Mouse (Mus musculus) liver, embryonic 14.5 days (tissue): ENCODE data around the gene Tas2r144. TPM values are rescaled to one million over a fixed set of nuclear protein-coding genes. Genes with fewer than 3 reads are reported as not detected.

ENCODE experiments used
- ATAC-seq: fragments of 200-750 bp; cut with Nextera tagmentation; 2 replicates; pipeline ENCODE4 v1.8.0; 2017; ENCODE audit warnings: moderate number of reproducible peaks, mild to moderate bottlenecking, moderate library complexity; ENCODE audit not compliant: insufficient read depth
- DNase-seq, 3 experiments: peaks; one replicate each; pipeline ENCODE4 v3.0.0-alpha.2; 2012 to 2013; ENCODE audit warnings: low read depth in 3 of 3, low spot score in 3 of 3
- H3K27ac ChIP-seq: fragments of 300-500 bp; sonication (generic); 2 replicates; pipeline ENCODE4 v1.5.1; 2014; ENCODE audit warnings: moderate library complexity, mild to moderate bottlenecking, control low read depth, inconsistent platforms
- H3K27me3 ChIP-seq: fragments of 300-500 bp; sonication (generic); 2 replicates; pipeline ENCODE4 v1.6.1; 2014; ENCODE audit warnings: mild to moderate bottlenecking, low read length, moderate library complexity; ENCODE audit not compliant: control insufficient read depth, insufficient read depth
- H3K36me3 ChIP-seq: fragments of 300-500 bp; sonication (generic); replicated peaks from 2 replicates; pipeline ENCODE4 v1.6.1; 2014; ENCODE audit warnings: low read depth; ENCODE audit not compliant: control insufficient read depth, insufficient read depth
- H3K4me1 ChIP-seq, 2 experiments: fragments of 200-500 bp in 1 of 2; fragments of 300-500 bp in 1 of 2; sonication (generic) in 1 of 2; replicated peaks; 2 replicates each; pipeline ENCODE4 v1.6.1; 2012 to 2014; ENCODE audit warnings: antibody characterized with exemption in 1 of 2, inconsistent platforms in 1 of 2, low read length in 1 of 2; ENCODE audit not compliant: control insufficient read depth in 2 of 2, insufficient read depth in 2 of 2
- H3K4me2 ChIP-seq: fragments of 300-500 bp; sonication (generic); 2 replicates; pipeline ENCODE4 v1.6.1; 2014; ENCODE audit warnings: low read depth, mild to moderate bottlenecking, control low read depth, moderate library complexity
- H3K4me3 ChIP-seq, 2 experiments: fragments of 200-500 bp in 1 of 2; fragments of 300-500 bp in 1 of 2; sonication (generic) in 1 of 2; 2 replicates each; pipeline ENCODE4 v1.5.1; 2012 to 2014; ENCODE audit warnings: low read depth in 2 of 2, low read length in 2 of 2, mild to moderate bottlenecking in 2 of 2, control low read depth in 1 of 2, inconsistent platforms in 1 of 2, moderate library complexity in 1 of 2; ENCODE audit not compliant: insufficient read depth in 1 of 2
- H3K9ac ChIP-seq: fragments of 300-500 bp; sonication (generic); replicated peaks from 2 replicates; pipeline ENCODE4 v1.6.1; 2014; ENCODE audit warnings: mild to moderate bottlenecking, control low read depth, moderate library complexity
- H3K9me3 ChIP-seq: fragments of 300-500 bp; sonication (generic); 2 replicates; pipeline ENCODE4 v1.6.1; 2016; ENCODE audit warnings: low read length, mixed read lengths; ENCODE audit not compliant: control insufficient read depth
- CTCF ChIP-seq: IDR thresholded peaks from 2 replicates; pipeline ENCODE4 v1.5.1; 2016; ENCODE audit warnings: antibody characterized with exemption, low read depth, control low read depth
- EP300 ChIP-seq: IDR thresholded peaks from 2 replicates; pipeline ENCODE4 v1.6.1; 2016; ENCODE audit warnings: antibody characterized with exemption, low read depth
- WGBS: fragments of 180-500 bp; shearing (Covaris S2); extraction: QIAGEN DNeasy Blood & Tissue Kit; methylation state at CpG from one replicate; pipeline ENCODE4 v1.1.7; 2014; ENCODE audit not compliant: insufficient replicate concordance; 5-methylcytosine and 5-hydroxymethylcytosine counted together
- polyA plus RNA-seq, 2 experiments: library from polyadenylated mRNA; depleted of rRNA in 1 of 2; stranded (reverse) in 1 of 2; unstranded in 1 of 2; fragments of >200 nt; fragmentation: Nextera tagmentation in 1 of 2; extraction: Ambion mirVana in 1 of 2; gene quantifications; 2 replicates each; pipeline versions ENCODE4 v1.2.1 to v1.2.3; 2012 to 2014

The Tas2r144 gene
- polyA plus RNA-seq, 2 experiments: not detected

- Histone ChIP-seq H3K9ac (no peak overlapping the region), H3K4me3 (no peak overlapping the region), H3K4me1 (no peaks in the 10 kb centered on the region), H3K4me2 (no peak overlapping the region), H3K27ac (no peak overlapping the region), H3K36me3 (no peaks in the 10 kb centered on the region), H3K27me3 (no peaks in the 10 kb centered on the region), H3K9me3 (no peaks in the 10 kb centered on the region)
- WGBS: 44% methylated on average over 3 of the region's 3 CpGs
- TF ChIP-seq EP300 (no peak), CTCF (no peak)
- DNase-seq: no peak
- no peak for ATAC-seq
These were observed 7.2 kb downstream of the Tas2r144 start for GRCm38 (mm10) chr6:42222286-42222685.

DNA sequence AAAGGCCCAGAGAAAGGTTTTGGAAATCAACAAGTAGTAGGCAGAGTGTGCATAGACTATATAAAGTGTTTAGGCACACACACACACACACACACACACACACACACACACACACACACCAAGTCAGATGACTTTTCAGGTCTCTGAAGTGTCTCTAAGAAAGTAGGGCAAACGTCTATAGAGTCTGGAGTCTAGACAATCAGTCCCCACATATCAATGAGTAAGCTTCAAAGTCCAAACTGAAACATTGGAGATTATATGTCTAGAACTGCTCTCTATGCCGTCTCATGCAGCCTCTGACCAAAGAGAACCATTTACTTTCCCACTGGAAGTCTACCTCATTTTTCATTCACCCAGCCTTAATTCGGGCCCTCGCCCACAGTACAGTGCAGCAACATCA is 9.9 kb downstream of the Tas2r144 start:
- Histone ChIP-seq H3K4me2 (no peak overlapping the region), H3K9ac (no peak overlapping the region), H3K27me3 (no peaks in the 10 kb centered on the region), H3K36me3 (no peaks in the 10 kb centered on the region), H3K4me3 (no peak overlapping the region), H3K4me1 (no peaks in the 10 kb centered on the region), H3K27ac (no peak overlapping the region), H3K9me3 (no peaks in the 10 kb centered on the region)
- no peak for DNase-seq
- WGBS: 55% methylated on average over 4 of the region's 4 CpGs
- ATAC-seq: no peak
- TF ChIP-seq CTCF (no peak), EP300 (no peak)

DNA sequence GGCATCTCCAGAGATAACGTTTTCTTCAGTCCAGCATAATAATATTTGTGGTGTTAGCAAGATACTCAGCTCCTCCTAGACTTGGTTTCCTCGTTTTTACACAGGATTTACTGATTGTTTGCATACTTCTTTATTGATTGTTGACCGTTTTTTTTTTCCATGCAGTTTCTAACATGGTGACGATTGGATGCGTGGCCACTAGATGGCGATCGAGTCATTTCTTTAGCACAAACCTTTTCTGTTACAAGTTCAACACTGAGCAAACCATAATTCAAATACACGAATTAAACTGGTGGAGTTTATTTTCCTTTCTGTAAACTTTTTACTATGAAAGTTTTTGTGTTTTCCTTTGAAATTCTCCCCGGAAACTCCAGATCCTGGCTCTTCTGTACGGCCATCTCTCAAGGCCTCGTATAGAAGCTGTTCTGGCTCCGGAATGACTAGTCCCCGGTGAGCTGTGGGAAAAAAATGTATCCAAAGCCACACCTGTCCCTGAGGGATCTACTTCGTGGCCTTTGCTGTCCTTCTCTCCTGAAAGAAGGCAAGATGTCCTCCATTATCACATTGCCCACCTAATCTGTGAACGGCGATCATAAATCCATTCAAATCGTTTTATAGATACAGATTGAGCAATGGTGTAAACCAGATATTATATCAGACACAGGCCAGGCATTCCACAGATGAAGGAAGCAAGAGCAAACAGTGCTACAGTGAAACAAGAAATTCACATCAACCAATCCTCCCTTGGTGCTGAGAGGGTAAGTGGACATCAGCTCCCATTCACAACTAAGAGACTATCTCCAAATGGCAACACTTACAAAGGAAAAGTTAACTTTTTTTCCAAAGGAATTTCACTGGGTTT is 12.3 kb downstream of the Tas2r144 start:
- no peak overlapping the region for H3K4me3 ChIP-seq
- H3K9me3 ChIP-seq: no peaks in the 10 kb centered on the region
- no peak overlapping the region for H3K4me2 ChIP-seq
- no peak overlapping the region for H3K27ac ChIP-seq
- no peak for ATAC-seq
- no peak overlapping the region for H3K9ac ChIP-seq
- no peaks in the 10 kb centered on the region for H3K4me1 ChIP-seq
- peak; percentile 34 to 53 (median 42) for DNase-seq
- WGBS: 32% methylated on average over 17 of the region's 17 CpGs
- TF ChIP-seq CTCF (peak; percentile 70), EP300 (no peak)
- H3K27me3 ChIP-seq: no peaks in the 10 kb centered on the region
- no peaks in the 10 kb centered on the region for H3K36me3 ChIP-seq

- H3K9ac ChIP-seq: no peak overlapping the region
- DNase-seq: no peak
- no peak overlapping the region for H3K4me2 ChIP-seq
- no peaks in the 10 kb centered on the region for H3K36me3 ChIP-seq
- no peaks in the 10 kb centered on the region for H3K9me3 ChIP-seq
- no peaks in the 10 kb centered on the region for H3K27me3 ChIP-seq
- WGBS: 52% methylated on average over 4 of the region's 4 CpGs
- no peak overlapping the region for H3K4me3 ChIP-seq
- TF ChIP-seq CTCF: no peak
- no peak for TF ChIP-seq EP300
- no peak for ATAC-seq
- no peaks in the 10 kb centered on the region for H3K4me1 ChIP-seq
- no peak overlapping the region for H3K27ac ChIP-seq
These were observed 14.5 kb downstream of the Tas2r144 start for GRCm38 (mm10) chr6:42229610-42230009.

DNA sequence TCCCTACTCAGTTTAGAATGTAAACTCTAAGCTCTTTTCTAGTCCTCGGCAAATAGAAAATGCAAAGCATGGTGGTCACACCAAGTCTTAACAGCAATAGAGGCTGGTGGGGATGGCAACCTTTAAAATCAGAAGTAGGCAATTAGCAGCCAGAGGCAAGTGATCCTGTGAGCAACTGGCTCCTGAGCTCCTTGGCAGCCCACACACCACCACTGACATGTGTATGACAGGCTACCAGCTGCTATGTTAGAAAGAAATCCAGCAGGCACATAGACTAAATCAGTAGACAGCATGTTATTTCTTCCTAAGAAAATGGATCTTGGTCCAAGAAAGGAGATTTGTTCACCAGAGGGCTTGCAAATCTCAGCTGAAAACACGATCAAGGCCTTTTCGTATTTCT is 16.1 kb downstream of the Tas2r144 start:
- H3K27ac ChIP-seq: no peak overlapping the region
- TF ChIP-seq EP300 (no peak), CTCF (no peak)
- DNase-seq (no peak), ATAC-seq (no peak)
- whole genome bisulfite sequencing: 77% methylated on average over 3 of the region's 3 CpGs
- H3K4me1 ChIP-seq: no peaks in the 10 kb centered on the region
- H3K9ac ChIP-seq: no peak overlapping the region
- H3K4me3 ChIP-seq: no peak overlapping the region
- H3K9me3 ChIP-seq: no peaks in the 10 kb centered on the region
- H3K4me2 ChIP-seq: no peak overlapping the region
- H3K36me3 ChIP-seq: no peaks in the 10 kb centered on the region
- H3K27me3 ChIP-seq: no peaks in the 10 kb centered on the region
